Mouse (Mus musculus): ENCODE data around the gene Plcxd1.
"Not testable (repeated sequence)": the region's sequence is repeated elsewhere in the genome, so short reads cannot be mapped to it uniquely, and the experiment has no call there.

Plcxd1 gene

DNA sequence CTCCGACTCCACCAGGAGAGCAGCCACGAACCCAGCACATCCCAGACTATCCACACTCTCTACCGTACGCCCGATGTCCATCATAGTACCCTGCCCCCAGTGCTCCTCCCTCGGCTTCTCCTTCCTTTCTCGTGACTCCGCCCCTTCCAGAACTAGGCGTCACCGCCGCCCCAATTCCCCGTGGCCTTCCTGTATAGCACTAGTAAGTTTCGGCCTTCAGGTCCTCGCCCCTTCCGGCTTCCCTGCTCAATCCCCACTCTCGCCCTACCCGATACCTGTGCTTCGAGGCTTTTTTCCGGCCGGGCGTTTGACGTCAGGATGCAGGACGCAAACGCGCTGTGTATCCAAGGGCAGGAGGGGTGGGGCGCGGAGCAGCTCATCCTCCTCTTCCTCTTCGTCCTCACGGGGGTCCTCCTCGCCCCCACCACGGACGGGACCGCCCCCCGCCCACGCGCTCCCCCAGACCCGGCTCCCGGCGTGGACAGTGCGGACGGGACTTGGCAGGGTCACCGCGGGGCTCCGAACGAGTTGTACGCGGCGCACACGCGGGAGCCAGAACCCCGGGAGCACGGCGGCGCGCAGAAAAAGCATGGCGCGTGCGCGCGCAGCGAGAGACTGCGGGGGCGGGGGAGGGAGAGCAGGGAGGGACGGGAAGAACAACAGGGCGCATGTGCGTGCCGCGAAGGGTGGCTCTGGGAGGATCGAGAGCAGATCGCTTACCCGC lies 8.0 kb downstream of the Plcxd1 start, which contains the start of gene Gtpbp6:
Gene Gtpbp6 (minus strand): TSS at position 617 of the 724 bp plus-strand sequence.
- DNase-seq: peak; percentile 90 to 94

DNA sequence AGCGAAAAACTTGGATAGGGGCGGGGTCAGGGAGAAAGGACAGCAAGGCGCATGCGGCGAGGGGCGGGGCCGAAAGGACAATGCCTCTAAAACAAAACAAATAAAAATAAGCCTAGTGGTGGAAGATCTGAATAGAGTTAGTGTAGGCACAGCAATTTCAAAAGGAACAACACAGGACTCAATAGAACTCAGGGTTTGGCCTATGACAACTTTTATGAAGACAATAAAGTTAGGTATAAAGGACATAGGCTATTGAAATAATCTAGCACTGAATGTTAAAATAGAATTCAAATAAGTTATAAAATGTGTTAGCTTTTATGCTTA lies 8.5 kb downstream of the Plcxd1 start:
- DNase-seq: no peak

DNA sequence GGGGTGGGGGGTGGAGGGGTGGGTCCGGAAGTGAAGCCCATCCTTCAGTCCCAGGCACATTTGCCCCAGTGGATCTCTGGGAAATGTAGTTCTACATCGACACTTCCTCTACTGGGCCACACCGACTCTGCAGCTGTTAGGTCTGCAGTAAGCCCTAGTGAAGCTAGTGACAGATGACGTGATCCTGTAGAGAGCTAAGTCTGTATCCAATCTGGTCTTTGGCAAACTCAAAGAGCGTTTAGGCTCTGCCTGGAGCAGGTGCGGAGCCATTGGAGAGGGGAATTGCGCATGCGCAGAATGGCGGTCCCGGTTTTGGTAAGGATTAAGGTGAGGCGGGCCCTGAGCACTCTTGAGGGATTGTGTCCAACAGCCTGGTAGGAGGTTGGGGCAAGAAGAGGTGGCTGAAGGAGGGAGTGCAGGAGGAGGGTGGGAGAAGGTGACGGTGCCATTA lies 10.2 kb downstream of the Plcxd1 start, which contains the start of gene Zfp605:
Gene Zfp605 (plus strand): TSS at position 102 of the 451 bp plus-strand sequence.
- peak; percentile 94 to 97 for DNase-seq

DNA sequence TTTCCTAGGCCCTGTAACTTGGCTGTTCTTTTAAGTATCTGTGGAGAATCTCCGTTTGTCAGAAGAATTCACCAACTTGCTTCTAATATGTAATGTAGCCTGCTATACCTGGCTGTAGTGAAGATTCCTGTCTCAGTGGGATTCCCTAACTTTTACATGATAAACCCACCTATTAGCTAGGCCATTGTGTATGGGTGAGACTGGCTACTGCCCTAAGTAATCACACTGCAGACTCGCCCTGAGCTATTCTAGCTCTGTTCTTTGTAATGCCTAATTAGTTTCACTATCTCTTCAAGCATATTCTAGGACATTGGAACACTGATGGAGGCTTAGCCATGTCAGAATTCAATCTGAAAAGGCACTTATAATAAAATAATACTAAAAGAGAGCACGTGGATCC lies 22.6 kb downstream of the Plcxd1 start:
- not testable (repeated sequence) for DNase-seq

DNA sequence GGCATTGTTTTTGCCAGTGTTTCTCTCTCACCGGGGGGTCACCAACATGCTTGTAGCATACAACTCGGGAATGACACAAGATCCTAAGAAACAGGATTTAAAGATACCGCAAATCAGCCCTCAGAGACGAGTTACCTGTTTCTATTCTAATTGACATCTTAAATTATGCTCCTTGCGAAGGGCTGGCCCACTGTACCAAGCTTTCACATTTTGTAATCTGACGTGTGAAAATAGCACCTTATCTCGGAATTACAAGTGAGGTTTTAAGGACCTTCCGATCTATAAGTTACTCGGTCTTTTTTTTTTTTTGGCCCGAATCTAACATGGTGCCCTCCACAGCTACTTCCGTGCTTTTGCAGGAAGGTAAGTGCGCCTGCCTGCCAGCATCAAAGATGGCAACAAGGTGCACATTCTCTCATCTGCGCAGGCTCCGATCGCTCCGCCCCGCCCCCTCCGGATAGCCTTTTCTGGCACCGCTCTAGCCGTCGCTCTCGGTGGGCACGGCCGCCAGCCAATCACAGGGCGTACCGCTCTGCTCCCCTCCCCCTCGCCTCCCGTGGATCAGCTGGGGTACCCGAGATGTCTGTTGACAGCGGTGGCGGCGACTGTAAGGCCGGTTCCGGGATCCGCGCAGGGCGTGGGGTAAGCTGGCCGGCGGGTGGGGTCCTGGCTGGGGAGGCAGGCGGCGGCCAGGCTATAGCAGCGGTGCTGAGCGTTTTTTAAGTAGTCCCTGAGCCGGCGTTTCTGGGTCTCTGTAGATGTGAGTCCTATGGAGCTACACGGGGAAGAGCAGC lies 35.7 kb downstream of the Plcxd1 start, which contains the start of gene Chfr:
Gene Chfr (plus strand): TSS at position 550 of the 794 bp plus-strand sequence.
- peak; percentile 99 to 100 for DNase-seq

DNA sequence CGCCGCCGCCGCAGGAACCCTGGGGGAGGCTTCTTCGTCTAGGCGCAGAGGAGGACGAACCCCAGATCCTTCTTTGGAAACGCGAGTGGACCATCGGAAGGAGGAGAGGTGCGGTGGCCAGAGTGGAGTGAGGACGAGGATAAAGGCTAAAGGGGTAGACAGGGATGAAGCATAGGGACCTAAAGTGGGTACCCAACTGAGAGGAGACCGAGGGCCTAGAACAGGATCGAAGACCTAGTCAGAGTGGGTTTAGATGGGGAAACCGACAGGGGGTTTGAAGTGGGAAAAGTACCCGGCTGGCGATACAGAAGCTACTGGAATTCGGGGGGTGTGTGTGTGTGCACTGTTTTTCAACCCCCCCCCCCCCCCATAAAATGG lies 36.3 kb downstream of the Plcxd1 start:
- no peak for DNase-seq

DNA sequence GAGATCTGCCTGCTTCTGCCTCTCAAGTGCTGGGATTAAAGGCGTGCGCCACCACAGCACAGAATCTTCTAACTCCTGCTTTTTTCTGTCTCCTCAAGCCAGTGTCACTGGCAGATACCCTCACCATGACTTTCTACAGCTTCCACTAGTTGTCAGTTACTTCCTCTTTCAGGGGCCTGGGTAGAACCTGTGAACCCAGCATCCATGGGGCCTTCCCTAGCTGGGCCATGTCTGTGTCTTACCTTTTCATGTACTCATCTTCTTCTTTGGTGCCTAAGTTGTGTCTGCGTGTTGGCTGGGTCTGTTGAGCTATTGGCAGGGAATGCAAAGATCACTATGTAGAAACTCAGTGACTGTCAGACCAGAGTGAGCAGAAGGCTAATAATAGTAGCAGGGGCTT lies 38.0 kb downstream of the Plcxd1 start:
- no peak for DNase-seq

DNA sequence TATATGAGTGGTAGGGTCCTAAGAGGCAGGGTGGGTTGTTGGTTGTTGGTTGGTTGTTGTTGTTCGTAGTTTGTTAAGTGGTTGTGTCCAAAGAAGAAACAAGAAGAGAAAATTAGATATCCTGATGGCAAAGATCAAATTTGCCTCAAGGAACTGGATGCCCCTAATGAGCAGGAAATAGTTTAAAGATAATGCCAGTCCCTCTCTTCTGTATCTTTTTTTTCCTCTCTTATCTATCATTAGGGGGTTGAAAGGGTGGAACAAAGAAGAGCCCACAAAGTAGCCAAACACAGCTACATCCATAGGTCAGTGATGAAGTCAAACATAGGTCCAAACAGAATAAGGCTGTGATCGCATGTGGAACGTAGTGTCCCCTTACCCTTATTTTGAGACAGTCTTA lies 39.6 kb downstream of the Plcxd1 start:
- DNase-seq: no peak

DNA sequence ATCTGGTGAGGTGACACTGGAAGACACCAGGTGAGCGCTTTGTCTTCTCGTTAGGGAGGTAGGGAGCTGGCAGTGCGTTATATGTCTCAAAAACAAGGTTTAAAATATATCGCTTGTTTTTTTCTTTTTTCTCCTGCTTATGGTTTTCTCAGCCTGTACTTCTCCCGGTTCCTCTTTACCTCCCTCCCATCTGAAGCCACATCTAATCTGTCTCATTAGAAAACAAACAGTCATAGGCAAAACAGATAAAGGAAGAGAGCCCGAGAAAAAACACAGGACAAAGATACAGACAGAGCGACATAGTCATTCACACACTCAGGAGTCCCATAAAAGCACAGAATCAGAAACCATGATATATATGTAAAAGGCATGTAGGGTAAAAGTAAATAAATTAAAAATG lies 40.7 kb downstream of the Plcxd1 start:
- DNase-seq: no peak

DNA sequence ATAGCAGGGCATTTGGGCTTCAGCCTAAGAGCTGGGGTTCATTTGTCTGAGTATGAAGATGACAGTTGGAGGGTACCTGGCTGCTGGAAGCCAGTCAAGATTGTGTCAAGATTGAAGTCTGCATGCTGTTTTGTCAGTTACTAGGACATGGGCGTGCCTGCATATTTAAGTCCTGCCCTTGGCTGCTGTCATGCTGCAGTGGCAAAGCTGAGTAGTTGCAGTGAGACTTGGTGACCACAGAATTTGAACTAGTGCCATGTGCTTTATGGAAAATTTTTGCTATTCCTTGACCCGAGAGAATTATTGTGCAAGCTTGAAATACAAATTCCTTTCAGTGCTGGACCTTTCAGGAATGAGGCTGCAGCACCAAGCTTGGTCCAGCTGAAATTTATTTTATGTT lies 42.5 kb downstream of the Plcxd1 start:
- no peak for DNase-seq

DNA sequence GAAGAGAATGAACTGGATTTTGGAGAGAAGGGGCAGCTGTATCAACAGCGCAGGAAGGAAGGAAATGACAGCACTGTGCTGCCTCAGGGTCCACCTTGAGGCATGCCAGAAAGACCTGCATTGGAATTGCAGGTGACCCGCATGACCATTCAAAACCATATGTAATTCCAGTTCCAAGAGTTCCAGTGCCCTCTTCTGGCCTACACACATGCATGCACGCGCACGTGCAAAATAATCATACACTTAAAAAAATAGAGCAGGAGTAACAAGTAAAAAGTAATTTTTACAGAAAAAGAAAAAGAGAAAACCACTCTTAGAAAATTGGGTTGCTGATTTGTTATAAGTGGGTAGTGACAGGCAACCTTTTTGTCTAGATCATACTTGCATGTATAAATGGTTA lies 43.2 kb downstream of the Plcxd1 start:
- DNase-seq: no peak

Measured in cerebellum, postnatal 36 days (tissue).